Mouse (Mus musculus) CH12F3 (cell line): ENCODE measurements around the gene Raly.

ENCODE experiments used
- in situ Hi-C: fragments of 300-500 bp; cut with MboI; formaldehyde crosslinking; loops from 2 replicates; pipeline ENCODE4 v1.14.3; 2020; ENCODE audit warnings: low sequenced_read_pairs

Gene Raly

DNA sequence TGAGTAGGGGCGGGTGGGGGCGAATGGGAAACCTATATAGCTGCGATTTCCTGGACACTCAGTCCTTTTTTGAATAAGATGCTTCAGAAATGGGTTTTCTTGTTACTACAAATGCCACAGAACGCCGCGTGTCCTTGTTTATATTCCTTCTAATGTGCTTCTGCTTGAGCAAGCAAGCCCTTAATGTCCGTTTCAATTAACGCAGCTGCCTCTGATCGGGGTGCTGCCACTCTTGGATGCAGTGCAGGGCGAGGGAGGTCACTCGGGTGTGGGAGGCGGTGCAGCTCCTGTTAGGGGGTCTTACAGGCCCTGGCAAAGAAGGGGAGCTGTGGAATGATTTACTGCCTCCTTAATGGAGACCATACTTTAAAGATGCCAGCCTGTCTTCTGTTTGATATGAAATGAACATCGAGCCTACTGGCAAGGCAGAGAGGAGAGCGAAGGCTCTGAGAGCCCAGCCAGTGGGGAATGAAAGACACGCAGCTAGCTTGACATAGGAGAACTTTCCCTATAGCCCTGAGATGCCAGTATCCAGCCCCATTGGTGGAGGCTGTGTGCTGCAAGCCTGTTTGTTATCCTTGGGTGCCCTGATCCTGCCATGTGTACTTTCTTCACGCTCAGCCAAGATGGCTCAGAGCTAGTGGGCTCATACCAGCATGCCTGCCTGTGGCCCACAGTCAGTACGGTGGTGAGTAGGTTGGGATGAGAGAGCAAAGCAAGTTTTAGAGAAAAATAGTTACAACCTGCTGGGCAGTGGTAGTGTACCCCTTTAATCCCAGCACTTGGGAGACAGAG is 7.8 kb upstream of the Raly start:
- in situ Hi-C loops, result no loop called here

DNA sequence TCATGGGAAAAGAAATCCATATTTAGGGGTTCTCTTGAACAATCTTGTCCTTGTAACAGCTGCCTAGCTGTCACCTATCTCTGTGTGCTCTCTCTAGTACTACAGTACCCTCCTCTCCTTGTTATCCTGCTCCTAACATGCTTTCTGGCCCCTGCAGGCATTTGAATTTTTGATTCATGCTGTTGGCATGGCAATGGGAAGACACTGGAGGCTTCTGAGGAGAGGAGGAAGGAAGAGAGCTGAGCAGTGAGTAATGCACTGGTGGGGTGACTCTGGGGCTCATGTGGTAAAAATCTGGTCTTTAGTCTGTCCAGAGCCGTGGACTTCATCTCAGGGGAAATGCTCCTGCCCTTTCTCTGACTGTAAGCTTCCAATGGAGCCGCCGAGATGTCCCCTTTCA is 5.6 kb upstream of the Raly start:
- in situ Hi-C loops, result no loop called here

- in situ Hi-C loops, result no loop called here
These were observed 4.7 kb upstream of the Raly start for GRCm38 (mm10) chr2:154786187-154786586.

DNA sequence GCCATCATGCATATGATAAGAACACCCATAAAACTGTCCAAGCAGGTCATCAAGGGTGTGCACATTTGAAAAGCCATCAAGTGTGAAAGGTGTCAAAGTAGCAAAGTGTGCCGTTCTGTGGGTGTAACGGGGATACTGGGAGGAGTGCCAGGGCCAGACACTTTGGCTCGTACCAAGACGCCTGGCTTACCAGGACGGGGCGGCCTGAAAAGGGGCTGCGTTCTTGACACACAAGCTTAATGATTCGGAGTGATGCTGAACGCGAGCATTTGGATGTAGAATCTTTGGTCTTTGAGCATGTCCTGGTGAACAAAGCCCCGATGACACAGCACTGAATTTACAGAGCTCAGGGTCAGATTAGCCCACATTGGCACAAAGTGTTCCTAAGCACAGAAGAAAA is 4.1 kb upstream of the Raly start:
- in situ Hi-C loops, result no loop called here

DNA sequence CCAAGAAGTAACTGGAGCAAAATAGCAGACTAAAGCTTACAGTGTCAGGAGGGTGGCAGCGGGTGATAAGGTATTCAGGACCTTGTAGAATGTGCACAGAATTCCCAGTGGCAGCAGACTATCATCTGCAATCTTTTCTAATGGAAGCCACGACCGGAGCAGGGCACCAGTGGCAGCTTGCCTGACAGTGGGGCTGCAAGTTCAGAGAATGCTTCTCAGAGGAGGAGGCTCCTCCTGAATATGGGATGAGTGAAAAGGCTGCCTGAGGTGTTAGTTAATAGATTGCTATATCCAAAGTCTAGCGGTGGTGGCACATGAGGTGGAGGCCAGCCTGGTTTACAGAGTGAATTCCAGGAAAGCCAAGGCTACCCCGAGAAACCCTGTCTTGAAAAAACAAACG is 1.5 kb upstream of the Raly start:
- in situ Hi-C loops, result no loop called here

DNA sequence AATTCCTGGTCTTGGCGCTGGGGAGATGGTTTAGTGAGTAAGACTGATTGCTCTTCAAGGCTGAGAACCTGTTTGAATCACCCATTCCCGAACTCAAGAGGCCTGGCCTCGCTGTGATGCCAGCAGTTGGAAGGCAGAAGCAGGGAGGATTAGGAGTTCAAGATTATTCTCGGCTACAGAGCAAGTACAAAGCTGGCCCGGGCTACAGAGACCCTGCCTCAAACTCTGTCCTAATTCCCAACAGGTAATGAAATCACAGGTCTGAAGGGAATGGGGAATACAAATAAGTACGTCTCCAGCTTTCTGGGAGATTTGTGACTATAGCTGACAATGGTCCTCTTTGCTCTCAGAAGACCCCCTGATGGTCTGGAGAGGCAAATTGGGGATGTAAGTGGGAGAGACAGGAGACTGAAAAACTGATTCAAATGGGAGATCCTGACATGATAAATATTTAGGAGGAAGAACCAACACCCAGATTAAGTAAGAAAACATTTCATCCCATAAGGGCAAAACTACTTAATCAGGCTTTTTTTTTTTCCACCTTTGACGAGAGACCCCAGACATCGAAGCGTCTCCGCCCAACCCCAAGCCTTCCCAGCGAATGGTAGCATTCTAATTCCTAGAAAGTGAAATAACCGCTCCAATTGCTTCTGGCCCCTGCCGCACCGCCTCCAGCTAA is 780 bp upstream of the Raly start:
- in situ Hi-C loops, result no loop called here

- in situ Hi-C loops, result no loop called here
These were observed 1.1 kb downstream of the Raly start for GRCm38 (mm10) chr2:154791661-154792642.

GRCm38 (mm10) chr2:154803372-154803771 is 12.5 kb downstream of the Raly start:
- in situ Hi-C loops, result no loop called here

DNA sequence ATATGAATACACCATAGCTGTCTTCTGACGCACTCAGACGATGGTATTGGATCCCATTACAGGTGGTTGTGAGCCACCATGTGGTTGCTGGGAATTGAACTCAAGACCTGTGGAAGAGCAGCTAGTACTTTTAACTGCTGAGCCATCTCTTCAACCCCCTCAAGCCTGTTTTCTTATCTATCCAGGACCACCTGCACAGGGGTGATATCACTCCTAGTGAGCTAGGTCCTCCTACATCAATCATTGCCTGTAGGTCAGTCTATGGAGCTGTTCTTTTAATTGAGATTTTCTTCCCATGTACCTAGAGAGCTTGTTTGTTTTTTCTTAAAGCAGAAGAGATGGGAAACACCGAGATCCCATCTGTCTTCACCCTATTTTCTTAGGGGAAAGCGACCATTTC is 12.9 kb downstream of the Raly start:
- in situ Hi-C loops, result no loop called here

GRCm38 (mm10) chr2:154807689-154808088 is 16.8 kb downstream of the Raly start:
- in situ Hi-C loops, result no loop called here

DNA sequence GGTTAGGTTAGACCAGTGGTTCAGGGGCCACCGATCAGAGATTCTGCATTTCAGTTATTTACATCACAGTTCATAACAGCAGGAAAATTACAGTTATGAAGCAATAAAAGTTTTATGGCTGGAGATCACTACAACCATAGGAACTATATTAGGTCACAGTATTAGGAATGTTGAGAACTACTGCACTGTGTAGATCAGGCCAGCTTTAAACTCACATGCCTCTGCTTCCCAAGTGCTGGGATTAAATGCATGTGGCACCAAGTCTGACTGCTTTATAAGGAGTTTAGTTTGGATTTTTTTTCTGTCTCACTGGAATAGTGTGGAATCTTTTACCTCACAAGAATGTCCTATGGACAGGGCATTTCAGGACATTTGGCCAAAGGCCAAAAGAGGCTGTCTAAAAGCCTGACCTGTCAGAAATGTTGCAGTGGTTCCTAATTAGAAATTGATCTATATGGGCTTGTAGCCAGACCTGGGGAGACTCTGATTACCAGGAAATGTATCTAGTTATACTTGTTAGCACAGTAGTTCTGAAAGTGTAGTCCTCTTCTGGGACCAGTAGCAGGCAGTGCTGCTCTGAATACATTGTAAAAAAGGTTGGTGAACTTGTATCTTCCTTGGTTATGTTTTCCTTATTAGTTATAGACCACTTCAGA is 18.3 kb downstream of the Raly start:
- in situ Hi-C loops, result no loop called here

DNA sequence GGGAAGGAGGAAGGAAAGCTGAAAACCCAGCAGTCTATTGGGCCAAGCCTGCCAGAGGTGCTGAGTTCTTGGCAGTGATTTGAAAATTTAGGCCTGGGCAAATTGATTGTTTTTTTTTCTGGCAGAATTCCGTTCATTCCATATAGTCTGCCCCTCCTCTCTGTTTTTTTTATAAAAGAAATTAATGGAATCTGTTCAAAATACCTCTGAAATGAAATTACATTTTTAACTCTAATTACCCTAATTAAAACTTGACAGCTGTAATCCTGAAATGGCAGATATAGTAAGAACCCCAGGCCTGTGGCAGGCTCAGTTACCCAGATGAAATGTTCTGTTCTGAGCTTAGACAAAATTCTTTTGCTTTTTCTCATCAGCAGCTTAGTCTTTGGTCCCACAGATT is 19.9 kb downstream of the Raly start:
- in situ Hi-C loops, result no loop called here

GRCm38 (mm10) chr2:154813426-154813825 is 22.5 kb downstream of the Raly start:
- in situ Hi-C loops, result no loop called here

DNA sequence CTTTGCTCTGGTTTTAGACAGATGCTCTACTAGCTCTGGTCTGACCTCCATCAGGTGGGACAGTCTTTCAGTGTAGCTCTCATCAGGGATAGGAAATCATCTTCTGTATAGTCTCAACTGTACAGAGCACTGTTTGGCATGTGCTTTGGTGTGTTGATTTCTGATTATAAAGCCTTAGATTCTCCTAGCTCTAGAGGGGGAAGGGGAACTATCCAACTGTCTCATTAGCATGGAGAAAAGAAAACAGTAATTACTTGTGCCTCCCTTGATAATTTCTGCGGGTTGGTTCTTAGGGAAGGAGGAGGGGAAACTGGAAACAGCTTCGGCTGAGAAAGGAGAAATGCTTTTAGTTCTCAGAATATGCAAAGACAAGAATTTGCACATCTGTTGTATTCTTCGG is 26.2 kb downstream of the Raly start:
- in situ Hi-C loops, result no loop called here

- in situ Hi-C loops, result no loop called here
These were observed 26.9 kb downstream of the Raly start for GRCm38 (mm10) chr2:154817788-154818187.

GRCm38 (mm10) chr2:154818599-154818998 is 27.7 kb downstream of the Raly start:
- in situ Hi-C loops, result no loop called here

- in situ Hi-C loops, result no loop called here
These were observed 29.4 kb downstream of the Raly start for GRCm38 (mm10) chr2:154820346-154820745.

- in situ Hi-C loops, result no loop called here
These were observed 35.2 kb downstream of the Raly start for GRCm38 (mm10) chr2:154826054-154826538.

GRCm38 (mm10) chr2:154827521-154827920 is 36.6 kb downstream of the Raly start:
- in situ Hi-C loops, result no loop called here

GRCm38 (mm10) chr2:154832471-154832870 is 41.6 kb downstream of the Raly start:
- in situ Hi-C loops, result no loop called here
